Mouse (Mus musculus) spleen, postnatal 10 days (tissue): ENCODE data around the gene Gm20716.
"Not testable (repeated sequence)": the region's sequence is repeated elsewhere in the genome, so short reads cannot be mapped to it uniquely, and the experiment has no call there.

ENCODE experiments used
- DNase-seq, 2 experiments: peaks; one replicate each; pipeline ENCODE4 v3.0.0; 2021 to 2022; ENCODE audit warnings: low spot score in 2 of 2

Gene Gm20716

DNA sequence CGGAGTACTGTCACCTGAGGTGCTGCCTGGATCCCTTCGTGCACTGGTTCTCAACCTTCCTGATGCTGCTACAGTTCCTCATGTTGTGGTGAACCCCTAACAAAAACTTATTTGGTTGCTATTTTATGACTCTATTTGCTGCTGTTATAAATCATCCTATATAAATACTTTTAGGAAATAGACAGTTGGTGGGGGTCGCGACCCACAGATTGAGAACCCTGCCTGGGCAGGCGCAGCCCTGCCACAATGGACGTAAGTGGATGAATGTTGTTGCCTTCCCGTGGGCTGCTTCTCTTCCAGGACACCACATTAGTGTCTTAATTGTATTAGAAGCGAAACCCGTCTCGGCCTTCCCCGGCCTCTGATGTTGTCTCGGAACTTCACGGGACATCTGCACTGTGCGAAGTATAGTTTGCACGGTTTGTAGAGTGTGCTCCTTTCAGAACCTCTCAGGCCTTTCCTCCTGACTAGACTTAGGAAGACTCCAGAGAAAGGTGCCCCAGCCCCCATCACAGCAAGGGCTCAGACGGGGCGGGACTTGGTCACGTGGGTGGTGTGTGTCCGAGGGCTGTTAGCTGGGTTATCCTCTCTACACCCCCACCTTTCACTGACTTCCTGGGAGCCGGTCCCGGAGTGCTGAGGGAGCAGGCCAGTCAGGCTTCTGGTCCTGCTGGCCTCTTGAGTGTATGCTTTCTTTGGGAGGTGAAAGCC lies 63.3 kb downstream of the Gm20716 start:
- no peak for DNase-seq

DNA sequence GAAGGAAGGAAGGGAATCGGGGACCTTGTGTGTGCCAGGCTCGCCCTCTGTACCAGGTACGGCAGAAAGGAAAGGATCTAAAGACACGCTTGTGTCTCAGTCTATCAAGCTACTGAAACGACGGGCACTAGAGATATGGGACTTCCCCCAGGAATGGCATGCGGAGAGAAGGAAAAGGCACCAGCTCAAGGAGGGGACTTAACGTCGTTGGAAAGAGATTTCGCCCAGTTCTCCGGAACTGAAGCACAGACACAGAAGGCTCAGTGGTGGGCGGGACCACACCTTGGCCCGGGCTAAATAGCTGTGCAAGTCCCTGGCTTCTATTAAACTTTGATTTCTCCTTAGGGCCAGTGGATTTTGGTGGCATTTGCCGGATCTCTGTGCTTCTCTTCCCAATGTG lies 68.2 kb downstream of the Gm20716 start:
- no peak for DNase-seq

DNA sequence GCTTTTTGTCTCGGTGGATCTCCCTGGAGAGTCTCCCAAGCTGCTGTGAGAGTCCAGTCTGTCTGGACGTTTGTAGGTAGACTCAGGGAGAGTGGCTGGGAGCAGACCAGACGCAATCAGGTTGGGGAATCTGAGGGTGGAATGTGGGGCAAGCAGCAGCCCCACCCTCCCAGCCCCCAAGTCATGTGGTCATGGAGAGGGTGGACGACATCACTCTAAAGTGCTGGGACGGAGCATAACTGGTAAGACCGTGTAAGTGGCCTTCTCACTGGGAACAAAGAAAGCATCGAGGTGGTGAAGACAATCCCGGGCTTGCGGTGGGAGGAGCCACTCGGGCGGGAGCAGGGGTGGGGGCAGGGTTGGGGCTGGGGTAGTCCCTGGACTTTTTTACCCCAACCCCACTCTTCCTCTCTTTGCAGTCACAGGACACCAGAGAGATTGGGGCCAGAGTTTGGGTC lies 68.6 kb downstream of the Gm20716 start:
- DNase-seq, result no peak

DNA sequence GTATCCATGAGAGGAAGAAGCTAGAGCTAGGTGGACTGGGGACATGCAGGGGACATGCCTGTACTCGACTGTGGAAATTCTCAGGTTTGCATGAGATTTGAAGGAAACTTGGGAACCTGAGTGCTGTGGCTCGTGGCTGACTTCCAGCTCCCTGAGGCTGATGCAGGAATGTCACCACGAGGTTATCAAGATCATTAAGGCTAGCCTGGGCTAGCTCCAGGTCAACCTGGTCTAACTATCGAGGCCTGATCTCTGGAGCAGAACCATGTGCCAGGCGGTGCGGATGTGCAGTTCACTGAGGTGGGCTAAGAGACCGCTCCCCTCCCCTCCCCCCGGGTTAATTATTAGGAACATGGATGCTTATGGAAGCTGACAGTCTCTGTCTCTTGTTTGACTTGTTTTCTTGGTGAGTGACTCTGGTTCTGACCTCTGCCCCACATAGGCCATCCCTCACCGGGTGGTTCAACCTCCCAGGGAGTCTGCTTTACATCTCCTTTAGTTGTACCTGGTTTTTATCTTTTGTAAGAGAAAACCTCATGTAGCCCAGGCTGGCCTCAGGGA lies 69.7 kb downstream of the Gm20716 start:
- DNase-seq, result no peak

DNA sequence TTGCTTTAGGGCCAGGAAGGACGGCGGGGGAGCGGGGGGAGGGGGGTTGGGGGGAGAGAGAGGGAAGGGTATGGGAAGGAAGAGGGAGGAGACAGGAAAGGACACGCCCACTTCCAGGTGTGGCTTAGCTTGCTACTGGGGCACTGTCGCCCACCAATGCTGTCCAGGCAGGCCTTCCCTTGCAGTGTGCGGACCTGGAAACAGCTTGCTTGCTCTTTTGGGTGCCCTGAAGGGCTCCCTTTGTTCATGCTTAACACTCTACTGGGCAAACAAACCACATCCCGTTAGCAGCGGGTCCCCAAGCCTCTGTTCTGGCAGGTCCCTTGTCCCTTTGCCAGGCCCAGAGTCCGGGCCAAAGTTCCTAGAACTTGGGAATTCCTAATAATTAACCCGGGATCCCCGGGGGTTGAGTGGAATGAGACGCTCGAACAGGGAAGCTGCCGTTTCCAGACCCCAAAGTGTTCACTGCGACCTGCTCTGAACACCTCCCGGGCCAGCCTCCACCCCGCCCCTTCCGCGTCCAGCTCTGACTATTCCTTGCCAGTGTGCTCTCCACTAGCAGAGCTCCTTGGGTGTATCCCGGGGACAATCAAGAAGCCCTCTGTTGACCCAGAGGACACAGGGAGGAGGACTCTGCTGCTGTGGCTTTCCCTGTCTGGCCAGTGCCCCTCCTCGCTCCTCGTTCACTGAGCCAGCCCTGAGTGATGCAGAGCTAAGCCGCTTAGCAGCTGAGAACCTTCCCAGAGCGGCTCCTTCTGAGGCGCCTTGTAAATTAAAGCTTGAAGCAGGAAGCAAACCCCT lies 71.1 kb downstream of the Gm20716 start:
- DNase-seq, result peak in 1 of 2 experiments; percentile 45

DNA sequence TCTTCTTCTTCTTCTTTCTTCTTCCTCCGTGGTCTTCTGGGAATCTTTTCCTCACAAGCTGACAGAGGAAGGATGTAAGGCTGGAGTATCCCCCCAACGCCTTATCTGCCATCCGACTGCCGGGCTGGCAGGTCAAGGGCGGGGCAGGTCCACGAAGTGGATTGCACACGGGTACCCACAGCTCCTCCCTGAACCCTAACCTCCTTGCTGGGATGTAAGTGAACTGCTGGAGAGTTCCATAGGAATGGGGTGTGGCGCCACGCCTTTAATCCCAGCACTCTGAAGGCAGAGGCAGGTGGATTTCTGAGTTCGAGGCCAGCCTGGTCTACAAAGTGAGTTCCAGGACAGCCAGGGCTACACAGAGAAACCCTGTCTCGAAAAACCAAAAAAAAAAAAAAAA lies 72.2 kb downstream of the Gm20716 start:
- DNase-seq, result not testable (repeated sequence)

DNA sequence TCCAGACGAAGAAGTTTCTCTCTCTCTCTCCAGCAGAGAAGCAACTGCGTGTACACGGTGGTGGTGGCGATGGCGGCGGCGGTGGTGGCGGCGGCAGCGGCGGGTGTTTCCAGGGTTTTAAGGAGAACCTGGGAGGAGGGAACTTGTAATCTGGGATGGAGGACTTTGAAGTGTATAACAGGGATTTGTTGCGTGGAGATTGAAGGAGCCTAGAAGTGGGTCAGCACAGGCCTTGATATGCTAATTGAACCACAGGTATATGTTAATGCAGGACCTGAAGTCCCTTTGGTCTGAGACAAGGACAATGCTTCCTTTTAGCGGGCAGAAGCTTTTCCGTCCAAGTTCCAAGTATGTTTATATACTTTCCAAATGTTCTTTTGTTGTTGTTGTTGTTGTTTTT lies 73.8 kb downstream of the Gm20716 start:
- no peak for DNase-seq

DNA sequence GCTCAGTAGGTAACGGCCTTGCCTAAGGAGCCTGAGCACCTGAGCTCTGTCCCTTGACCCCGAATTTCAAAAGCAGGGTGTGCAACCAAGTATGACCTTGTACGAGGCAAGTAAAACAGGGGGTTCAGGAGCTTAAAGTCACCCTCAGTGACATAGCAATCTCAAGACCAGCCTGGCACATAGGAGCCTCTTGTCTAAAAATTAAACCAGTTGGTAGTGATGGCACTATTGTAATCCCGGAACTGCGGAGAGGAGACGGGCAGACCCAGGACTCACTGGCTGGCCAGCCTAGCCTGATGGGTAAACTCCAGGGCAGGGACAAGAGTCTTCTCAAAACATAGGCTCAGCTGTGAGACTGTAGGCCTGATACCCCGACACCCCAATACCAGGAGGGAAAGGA lies 74.5 kb downstream of the Gm20716 start:
- no peak for DNase-seq

DNA sequence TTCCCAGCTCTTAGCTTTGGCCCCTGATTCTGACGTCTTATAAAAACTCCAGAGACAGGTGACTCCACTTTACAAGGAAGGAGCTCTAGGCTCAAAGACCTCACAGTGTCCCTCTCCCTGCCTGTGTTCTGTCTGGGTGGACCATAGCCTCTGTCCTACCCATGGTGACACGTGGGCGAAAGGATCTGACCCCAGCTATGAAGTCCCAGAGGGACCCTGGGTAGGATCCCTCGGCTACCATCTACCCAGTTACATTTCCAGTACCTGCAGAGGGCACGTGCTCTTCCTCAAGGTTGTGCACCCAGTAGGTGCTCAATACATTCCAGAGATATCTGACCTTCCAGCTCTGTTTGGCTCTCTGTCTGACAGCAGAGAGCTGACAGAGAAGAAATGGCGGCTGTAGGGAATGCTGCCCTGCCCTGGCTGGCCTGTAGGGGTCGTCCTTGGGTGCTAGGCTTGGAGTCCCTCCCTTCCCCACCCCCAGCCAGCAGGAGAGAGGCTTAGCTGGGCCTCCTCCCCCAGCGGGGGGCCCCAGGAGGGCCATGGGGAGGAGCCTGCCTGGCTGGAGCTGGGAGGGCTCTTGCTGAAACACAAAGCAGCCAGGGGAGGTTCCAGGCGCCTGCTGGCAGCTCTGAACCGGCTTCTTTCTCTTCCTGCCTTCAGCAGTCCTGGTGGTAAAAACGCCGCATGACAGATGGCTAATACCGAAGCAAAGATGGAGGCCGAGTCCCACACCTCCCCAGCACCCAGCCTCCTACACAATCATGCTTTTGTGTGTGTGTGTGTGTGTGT lies 75.9 kb downstream of the Gm20716 start:
- DNase-seq, result peak; percentile 69 to 87

DNA sequence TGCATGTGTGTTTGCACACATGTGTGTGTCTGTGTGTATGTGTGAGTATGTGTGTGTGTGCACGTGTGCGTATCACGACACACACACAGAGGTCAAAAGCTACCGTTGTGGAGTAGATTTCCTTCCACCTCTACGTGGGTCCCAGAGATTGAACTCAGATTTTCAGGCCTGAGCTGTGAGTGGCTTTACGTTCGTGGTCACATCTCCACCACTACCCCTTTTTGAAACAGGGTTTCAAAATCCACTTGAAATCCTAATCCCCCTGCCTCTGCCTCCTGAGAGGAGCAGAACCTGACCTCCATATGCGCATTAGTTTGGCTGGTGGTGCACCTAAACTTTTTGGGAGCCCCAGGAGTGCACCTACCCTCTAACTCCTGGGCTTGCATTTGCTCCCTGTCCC lies 80.9 kb downstream of the Gm20716 start:
- DNase-seq, result no peak

DNA sequence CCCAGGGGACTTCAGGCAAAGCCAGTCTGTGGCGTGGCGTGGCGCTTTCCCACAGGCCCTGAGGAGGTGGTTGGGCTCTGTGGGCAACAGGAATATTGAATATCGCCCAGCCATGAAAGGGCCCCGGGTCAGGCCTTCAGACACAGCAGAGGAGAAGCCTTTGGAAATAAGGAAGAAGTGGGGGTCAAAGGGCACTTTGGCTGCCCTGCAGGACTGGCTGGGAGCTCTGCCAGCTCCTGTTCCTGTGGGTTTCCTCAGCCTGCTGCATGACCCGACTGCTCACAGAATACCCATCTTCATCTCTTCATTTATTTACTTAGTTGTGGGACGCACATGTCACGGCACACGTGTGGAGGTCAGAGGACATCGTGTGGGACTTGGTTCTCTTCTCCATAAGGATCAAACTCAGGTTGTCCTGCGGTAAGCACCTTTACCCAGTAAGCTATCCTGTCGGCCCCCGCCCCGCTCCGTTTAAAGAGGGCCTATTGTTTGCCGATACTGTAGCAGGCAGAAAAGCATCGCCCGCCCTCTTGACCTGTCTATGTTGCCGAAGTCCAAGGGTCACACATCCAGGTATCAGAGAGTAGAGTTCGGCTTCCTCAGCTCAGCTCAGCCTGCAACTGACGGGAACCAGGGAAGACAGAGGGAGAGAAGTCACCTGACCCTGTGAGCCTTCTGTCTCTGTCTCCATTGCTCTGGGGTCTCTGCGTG lies 82.3 kb downstream of the Gm20716 start:
- no peak for DNase-seq

DNA sequence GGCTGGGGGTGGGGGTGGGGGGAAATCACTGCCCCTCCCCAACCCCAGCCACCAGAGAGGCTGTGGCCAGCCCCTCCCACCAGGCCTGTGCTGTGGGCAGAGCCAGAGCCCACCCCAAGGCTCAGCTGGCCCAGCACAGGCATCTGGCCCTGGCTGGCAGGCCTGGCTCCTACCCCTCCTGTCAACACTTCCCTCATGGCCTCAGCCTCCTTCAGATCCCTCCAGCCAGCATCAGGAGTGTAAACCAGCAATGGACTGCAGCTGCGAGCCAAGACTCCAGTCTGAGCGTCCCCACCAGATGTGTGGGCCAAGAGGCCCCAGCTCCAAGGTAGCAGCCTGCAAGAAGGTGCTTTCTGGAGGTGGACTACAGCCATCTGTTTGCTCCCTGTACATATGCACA lies 84.7 kb downstream of the Gm20716 start:
- no peak for DNase-seq

DNA sequence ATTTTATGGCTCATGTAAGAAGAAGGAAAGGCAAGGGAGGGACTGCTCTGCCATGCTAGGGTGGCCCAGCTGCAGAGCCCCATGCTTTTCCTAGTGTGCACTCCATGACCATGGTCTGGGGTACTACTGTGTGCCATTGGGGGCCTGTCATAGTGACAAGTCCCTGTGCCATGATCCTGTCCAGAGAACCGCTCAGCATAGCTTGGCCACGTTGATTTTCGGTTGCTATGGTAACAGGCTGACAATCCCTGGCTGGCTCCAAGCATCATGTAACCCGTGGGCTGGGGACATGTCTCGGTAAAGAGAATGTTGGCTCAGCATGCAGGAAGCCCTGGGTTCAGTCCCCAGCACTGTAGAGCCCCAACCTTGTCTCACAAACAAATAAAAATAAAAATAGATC lies 86.4 kb downstream of the Gm20716 start:
- no peak for DNase-seq

DNA sequence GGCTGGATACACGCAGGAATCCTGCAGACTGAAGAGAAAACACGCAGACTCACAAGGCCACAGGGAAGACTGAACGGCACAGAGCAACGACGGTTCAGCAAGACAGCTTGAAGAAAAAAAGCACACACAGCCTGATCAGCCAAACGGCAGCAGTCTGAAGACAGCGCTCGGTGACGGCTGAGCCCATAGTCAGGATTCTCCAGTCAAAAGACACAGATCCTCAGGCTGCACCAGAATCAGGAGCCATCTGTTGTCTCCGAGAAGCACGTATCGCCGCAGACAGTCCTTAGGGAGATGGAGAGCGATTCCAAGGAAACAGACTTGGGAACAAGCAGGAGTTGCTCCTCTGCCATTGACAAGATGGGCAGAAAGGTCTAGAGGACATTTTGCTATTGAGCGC lies 93.0 kb downstream of the Gm20716 start:
- DNase-seq, result no peak
